Mouse (Mus musculus): ENCODE measurements around the gene Them7. TPM values are rescaled to one million over a fixed set of nuclear protein-coding genes. Genes with fewer than 3 reads are reported as not detected.

Gene Them7
- polyA plus RNA-seq, 1 experiment, result not detected

GRCm38 (mm10) chr2:105394375-105394774, 170.3 kb downstream of the Them7 start:
- Histone ChIP-seq H3K36me3 (ENCODE audit: control insufficient read depth, insufficient read depth, low read length, poor library complexity, severe bottlenecking) (peaks cover 18% of the 10 kb centered on the region), H3K27ac (ENCODE audit: insufficient read depth, low read length) (no peak overlapping the region), H3K9me3 (replicated peaks; ENCODE audit: control insufficient read depth, insufficient read depth, low read length, poor library complexity, severe bottlenecking) (0 out of 2 replicates have a peak, but pooled peaks cover 4% of the 10 kb centered on the region), H3K4me3 (ENCODE audit: low read depth, low read length) (no peak overlapping the region), H3K4me1 (ENCODE audit: control insufficient read depth, insufficient read depth, low read length) (peaks cover 2% of the 10 kb centered on the region), H3K27me3 (ENCODE audit: control insufficient read depth, insufficient read depth, low read length, poor library complexity, severe bottlenecking) (no peaks in the 10 kb centered on the region), H3K9ac (ENCODE audit: low read depth, poor library complexity, severe bottlenecking) (no peak overlapping the region)
- no peak for TF ChIP-seq EP300 (IDR thresholded peaks at IDR 0.05; ENCODE audit: insufficient read depth, low read depth, low read length)
- TF ChIP-seq CTCF (IDR thresholded peaks at IDR 0.05; ENCODE audit: low read depth, low read length), result no peak

- Histone ChIP-seq H3K9me3 (replicated peaks; ENCODE audit: control insufficient read depth, insufficient read depth, low read length, poor library complexity, severe bottlenecking) (0 out of 2 replicates have a peak, but pooled peaks cover 4% of the 10 kb centered on the region), H3K27me3 (ENCODE audit: control insufficient read depth, insufficient read depth, low read length, poor library complexity, severe bottlenecking) (no peaks in the 10 kb centered on the region), H3K9ac (ENCODE audit: low read depth, poor library complexity, severe bottlenecking) (no peak overlapping the region), H3K36me3 (ENCODE audit: control insufficient read depth, insufficient read depth, low read length, poor library complexity, severe bottlenecking) (peaks cover 18% of the 10 kb centered on the region), H3K27ac (ENCODE audit: insufficient read depth, low read length) (no peak overlapping the region), H3K4me1 (ENCODE audit: control insufficient read depth, insufficient read depth, low read length) (peaks cover 2% of the 10 kb centered on the region), H3K4me3 (ENCODE audit: low read depth, low read length) (no peak overlapping the region)
- TF ChIP-seq EP300 (IDR thresholded peaks at IDR 0.05; ENCODE audit: insufficient read depth, low read depth, low read length), result no peak
- no peak for TF ChIP-seq CTCF (IDR thresholded peaks at IDR 0.05; ENCODE audit: low read depth, low read length)
- no peak for TF ChIP-seq POLR2A (IDR thresholded peaks at IDR 0.05; ENCODE audit: insufficient read depth, low read length)
Measured at GRCm38 (mm10) chr2:105396066-105396465, 171.9 kb downstream of the Them7 start.

GRCm38 (mm10) chr2:105397446-105398211, 173.5 kb downstream of the Them7 start:
- Histone ChIP-seq H3K27me3 (ENCODE audit: control insufficient read depth, insufficient read depth, low read length, poor library complexity, severe bottlenecking) (no peaks in the 10 kb centered on the region), H3K36me3 (ENCODE audit: control insufficient read depth, insufficient read depth, low read length, poor library complexity, severe bottlenecking) (peaks cover 13% of the 10 kb centered on the region), H3K27ac (ENCODE audit: insufficient read depth, low read length) (no peak overlapping the region), H3K4me1 (ENCODE audit: control insufficient read depth, insufficient read depth, low read length) (peaks cover 2% of the 10 kb centered on the region), H3K9me3 (replicated peaks; ENCODE audit: control insufficient read depth, insufficient read depth, low read length, poor library complexity, severe bottlenecking) (0 out of 2 replicates have a peak, but pooled peaks cover 4% of the 10 kb centered on the region), H3K9ac (ENCODE audit: low read depth, poor library complexity, severe bottlenecking) (no peak overlapping the region), H3K4me3 (ENCODE audit: low read depth, low read length) (no peak overlapping the region)
- TF ChIP-seq EP300 (IDR thresholded peaks at IDR 0.05; ENCODE audit: insufficient read depth, low read depth, low read length), result no peak
- no peak for TF ChIP-seq CTCF (IDR thresholded peaks at IDR 0.05; ENCODE audit: low read depth, low read length)
- no peak for TF ChIP-seq POLR2A (IDR thresholded peaks at IDR 0.05; ENCODE audit: insufficient read depth, low read length)

- Histone ChIP-seq H3K36me3 (ENCODE audit: control insufficient read depth, insufficient read depth, low read length, poor library complexity, severe bottlenecking) (peaks cover 5% of the 10 kb centered on the region), H3K4me1 (ENCODE audit: control insufficient read depth, insufficient read depth, low read length) (peaks cover 2% of the 10 kb centered on the region), H3K4me3 (ENCODE audit: low read depth, low read length) (peak overlapping the region; percentile 66), H3K27me3 (ENCODE audit: control insufficient read depth, insufficient read depth, low read length, poor library complexity, severe bottlenecking) (no peaks in the 10 kb centered on the region), H3K27ac (ENCODE audit: insufficient read depth, low read length) (peak overlapping the region; percentile 13), H3K9ac (ENCODE audit: low read depth, poor library complexity, severe bottlenecking) (peak overlapping the region; percentile 83), H3K9me3 (replicated peaks; ENCODE audit: control insufficient read depth, insufficient read depth, low read length, poor library complexity, severe bottlenecking) (no peaks in the 10 kb centered on the region)
- TF ChIP-seq EP300 (IDR thresholded peaks at IDR 0.05; ENCODE audit: insufficient read depth, low read depth, low read length) (no peak), CTCF (IDR thresholded peaks at IDR 0.05; ENCODE audit: low read depth, low read length) (no peak), POLR2A (IDR thresholded peaks at IDR 0.05; ENCODE audit: insufficient read depth, low read length) (no peak)
Measured at GRCm38 (mm10) chr2:105398636-105399084, 174.5 kb downstream of the Them7 start.

- H3K36me3 ChIP-seq (ENCODE audit: control insufficient read depth, insufficient read depth, low read length, poor library complexity, severe bottlenecking), result peaks cover 2% of the 10 kb centered on the region
- TF ChIP-seq CTCF (IDR thresholded peaks at IDR 0.05; ENCODE audit: low read depth, low read length), result no peak
- TF ChIP-seq POLR2A (IDR thresholded peaks at IDR 0.05; ENCODE audit: insufficient read depth, low read length), result no peak
- no peak for TF ChIP-seq EP300 (IDR thresholded peaks at IDR 0.05; ENCODE audit: insufficient read depth, low read depth, low read length)
- no peaks in the 10 kb centered on the region for H3K27me3 ChIP-seq (ENCODE audit: control insufficient read depth, insufficient read depth, low read length, poor library complexity, severe bottlenecking)
- peak within 1 kb of the TSS; percentile 83 for H3K9ac ChIP-seq (ENCODE audit: low read depth, poor library complexity, severe bottlenecking)
- peaks cover 2% of the 10 kb centered on the region for H3K4me1 ChIP-seq (ENCODE audit: control insufficient read depth, insufficient read depth, low read length)
- H3K27ac ChIP-seq (ENCODE audit: insufficient read depth, low read length), result peak within 1 kb of the TSS; percentile 54
- H3K4me3 ChIP-seq (ENCODE audit: low read depth, low read length), result peak within 1 kb of the TSS; percentile 66
- no peaks in the 10 kb centered on the region for H3K9me3 ChIP-seq (replicated peaks; ENCODE audit: control insufficient read depth, insufficient read depth, low read length, poor library complexity, severe bottlenecking)
Measured at GRCm38 (mm10) chr2:105399085-105399891, 175.2 kb downstream of the Them7 start, which contains the start of gene Rcn1. Gene Rcn1 (minus strand): TSS chr2:105399319.

All from ES-Bruce4 (cell line).